Comparison of ENCODE assay signal across 8 mouse cellular contexts in the genomic region with DNA sequence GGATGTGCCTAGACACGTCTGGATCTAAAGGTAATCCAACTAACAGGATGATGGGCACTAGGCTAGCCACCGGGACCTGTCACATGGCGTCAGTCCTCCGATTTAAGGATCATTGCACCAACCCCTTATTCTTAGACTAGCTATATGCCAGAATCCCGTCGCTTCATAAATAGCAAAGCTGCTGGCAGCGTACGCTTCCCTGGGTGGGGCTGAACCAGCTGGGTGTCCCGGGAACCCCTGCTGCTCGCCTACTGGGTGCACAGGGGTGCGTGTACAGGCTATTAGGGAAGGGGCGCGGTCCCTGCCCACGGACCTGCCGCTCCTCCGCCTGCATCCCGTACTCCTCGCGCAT. TPM values are rescaled to one million over a fixed set of nuclear protein-coding genes. Genes with fewer than 3 reads are reported as not detected.
A peak's percentile ranks its signal among the peaks of the same experiment; 100 is the strongest.
DNase-seq lines count a peak whose midpoint lies in the region; ATAC-seq and TF ChIP-seq lines count a peak whose summit lies in the region.

No protein-coding gene starts in this region.

- DNase-seq in gastrocnemius, adult 2 months, result peak; percentile 81
- no peak for DNase-seq in gastrocnemius, postnatal 4 days (ENCODE audit: low spot score in 2 of 2)
- no peak for DNase-seq in G1E (ENCODE audit: low spot score)
- no peak for DNase-seq in c-Kit-positive CD71-positive TER-119-positive erythroid progenitor cells, embryonic 14.5 days (ENCODE audit: low spot score)
- no peak for DNase-seq in retina, embryonic 14.5 days (ENCODE audit: low spot score)
- DNase-seq in cerebellum, postnatal 10 days, result no peak

- peaks cover 3% of the 10 kb centered on the region; the same call in 1 of the 2 replicates for H3K27me3 ChIP-seq in G1E (ENCODE audit: insufficient read depth, low read length)
- peaks cover 3% of the 10 kb centered on the region for H3K27me3 ChIP-seq in heart, embryonic 14.5 days (ENCODE audit: control insufficient read depth, insufficient read depth, low read length)
- peaks cover 28% of the 10 kb centered on the region for H3K27me3 ChIP-seq in liver, embryonic 16.5 days (ENCODE audit: control insufficient read depth, insufficient read depth, low read depth, low read length)

- no peaks in the 10 kb centered on the region for H3K4me1 ChIP-seq in G1E (ENCODE audit: insufficient read depth, low read depth, low read length)
- H3K4me1 ChIP-seq in heart, embryonic 14.5 days (ENCODE audit: control insufficient read depth in 2 of 2, insufficient read depth in 2 of 2, low read length in 2 of 2), result peaks cover 0 to 5% of the 10 kb centered on the region in 2 experiments; a peak in 1 of 4 replicates
- peaks cover 4% of the 10 kb centered on the region for H3K4me1 ChIP-seq in liver, embryonic 16.5 days (ENCODE audit: control insufficient read depth, low read depth, low read length)

- WGBS in heart, embryonic 14.5 days, result 2% methylated on average over 16 of the region's 19 CpGs
- WGBS in liver, embryonic 16.5 days (ENCODE audit: insufficient replicate concordance), result 5% methylated on average over 19 of the region's 19 CpGs

- H3K4me3 ChIP-seq in gastrocnemius, adult 2 months, result peak overlapping the region; percentile 88
- peak overlapping the region; percentile 45; the same call in 1 of the 2 replicates for H3K4me3 ChIP-seq in G1E (ENCODE audit: low read depth, low read length)
- peak overlapping the region; percentile 53 to 60 for H3K4me3 ChIP-seq in heart, embryonic 14.5 days (ENCODE audit: control insufficient read depth in 1 of 2, insufficient read depth in 1 of 2, low read depth in 1 of 2, low read length in 2 of 2)
- H3K4me3 ChIP-seq in liver, embryonic 16.5 days (ENCODE audit: low read depth, low read length), result peak overlapping the region; percentile 55

- no peak for ATAC-seq in G1E (ENCODE audit: extremely low read depth, insufficient number of reproducible peaks, low FRiP score, poor library complexity, severe bottlenecking)
- no peak for ATAC-seq in heart, embryonic 14.5 days (ENCODE audit: insufficient number of reproducible peaks, insufficient read depth, low FRiP score, low read depth)
- ATAC-seq in liver, embryonic 16.5 days (ENCODE audit: low read depth), result no peak

- H3K36me3 ChIP-seq in G1E (replicated peaks), result no peaks in the 10 kb centered on the region
- H3K36me3 ChIP-seq in heart, embryonic 14.5 days (ENCODE audit: control insufficient read depth, insufficient read depth, low read length), result no peaks in the 10 kb centered on the region
- H3K36me3 ChIP-seq in liver, embryonic 16.5 days (ENCODE audit: control insufficient read depth, insufficient read depth), result no peaks in the 10 kb centered on the region

- no peak for TF ChIP-seq CTCF in gastrocnemius, adult 2 months (IDR thresholded peaks at IDR 0.05)
- TF ChIP-seq CTCF in G1E (IDR thresholded peaks at IDR 0.05; ENCODE audit: low read depth, low read length), result no peak

- peak overlapping the region; percentile 70 for H3K9ac ChIP-seq in heart, embryonic 14.5 days (ENCODE audit: low read length)
- no peak overlapping the region for H3K9ac ChIP-seq in liver, embryonic 16.5 days (ENCODE audit: low read depth, low read length)

- H3K4me2 ChIP-seq in heart, embryonic 14.5 days (ENCODE audit: low read length), result peak overlapping the region; percentile 99
- H3K4me2 ChIP-seq in liver, embryonic 16.5 days (ENCODE audit: low read depth, low read length), result peak overlapping the region; percentile 78

- peaks cover 21% of the 10 kb centered on the region for H3K9me3 ChIP-seq in G1E (replicated peaks)
- no peaks in the 10 kb centered on the region for H3K9me3 ChIP-seq in heart, embryonic 14.5 days (ENCODE audit: control insufficient read depth, low read length)
- no peaks in the 10 kb centered on the region for H3K9me3 ChIP-seq in liver, embryonic 16.5 days (replicated peaks; ENCODE audit: control insufficient read depth, low read length)

- intact Hi-C loops in gastrocnemius, adult 2 months (cut with DNase I), result loop anchor here (5.0 to 10.0 kb wide), 2 partner anchors 56 to 534 kb away; partner anchors contain the start of gene Lysmd4

- H3K27ac ChIP-seq in gastrocnemius, adult 2 months, result peak overlapping the region; percentile 96
- no peak overlapping the region for H3K27ac ChIP-seq in heart, embryonic 14.5 days (replicated peaks in 1 of 2; ENCODE audit: control insufficient read depth in 1 of 2, insufficient read depth in 1 of 2, low read depth in 2 of 2, low read length in 2 of 2)
- H3K27ac ChIP-seq in liver, embryonic 16.5 days (ENCODE audit: low read length), result no peak overlapping the region

RNA-seq across cellular contexts. Expression of gene Synm, which starts 1.1 kb away (rescaled TPM):
- total RNA-seq in gastrocnemius, adult 2 months (2021), result 100 to 1,000 TPM; 235 to 336 TPM
- total RNA-seq in gastrocnemius, postnatal 4 days (2021), result 10 to 100 TPM; 28.3 to 34.2 TPM
- total RNA-seq in G1E (2014; fragmentation: Nextera tagmentation) (not detected in 2 replicates), G1E (2017) (0.11 TPM in 1 of 2 replicates, not detected in the other)
- polyA plus RNA-seq in G1E (2012), result not detected in 2 replicates
- polyA plus RNA-seq in heart, embryonic 14.5 days (2014; fragmentation: Nextera tagmentation; extraction: Ambion mirVana), result 2.3 and 2.5 TPM in 2 replicates
- 0.05 and 0.28 TPM in 2 replicates for polyA plus RNA-seq in liver, embryonic 16.5 days (2015; fragmentation: Nextera tagmentation; extraction: Ambion mirVana)

Comparison
In these comparisons a context has a peak if more than half of its experiments do, and no peak if none do; other contexts are left out.
1. RNA of gene Synm, which starts 1.1 kb away (total RNA-seq): 235 to 336 TPM in gastrocnemius, adult 2 months and 28.3 to 34.2 TPM in gastrocnemius, postnatal 4 days; 0.11 TPM in G1E; every median in the first group is over 10 times any median in the second.
2. Peak in every context shown above with its lines, with median percentiles within 50 percentile points of each other: H3K4me3 ChIP-seq.